Mouse (Mus musculus): ENCODE results near the gene Tfap2a. TPM values are rescaled to one million over a fixed set of nuclear protein-coding genes. Genes with fewer than 3 reads are reported as not detected.

Tfap2a gene
- polyA plus RNA-seq (2014; fragmentation: Illumina TruSeq; extraction: RNeasy Lipid Tissue Mini Kit (QIAGEN cat#74804); ENCODE audit: low read depth, low replicate concordance): 15.8 TPM

DNA sequence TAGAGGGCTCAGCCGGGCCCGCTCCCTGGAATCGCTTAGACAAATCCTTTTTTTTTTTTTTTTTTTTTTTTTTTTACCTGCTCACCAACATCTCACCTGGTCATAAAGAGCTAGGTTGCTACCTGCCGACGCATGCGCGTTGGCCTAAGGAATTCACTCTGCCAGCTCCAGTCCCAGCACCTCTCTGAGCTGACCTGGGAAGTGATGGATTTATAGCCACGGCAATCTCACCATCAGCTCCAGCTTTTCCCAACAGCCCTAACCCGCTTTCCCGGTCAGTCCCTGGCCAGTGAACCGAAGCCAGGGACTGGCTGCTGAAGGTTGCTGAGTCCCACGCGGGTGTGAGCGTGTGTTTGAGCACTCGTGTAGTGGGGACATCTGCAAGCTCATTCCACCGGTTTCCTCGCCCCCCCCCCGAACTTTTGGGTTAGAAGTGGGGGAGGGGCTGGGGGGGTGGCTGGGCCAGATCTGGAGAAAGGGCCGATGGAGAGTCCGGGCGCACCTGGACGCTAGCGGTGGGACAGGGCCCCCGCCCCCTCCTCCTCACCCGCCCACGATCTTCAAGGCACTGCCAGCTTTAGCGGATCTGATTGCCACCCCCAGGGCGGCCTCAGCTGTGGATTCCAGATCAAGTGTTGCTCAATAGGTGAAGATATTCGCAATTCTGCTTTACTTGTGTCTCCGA is at the start of gene Tfap2a:
Gene Tfap2a, minus strand, starts transcription at position 181 of the 685 bp plus-strand sequence.

Other genes with a start within 250 kb of the Tfap2a start
- gene Gcnt2, start 121.4 kb upstream of the Tfap2a start, polyA plus RNA-seq (2014; fragmentation: Illumina TruSeq; extraction: RNeasy Lipid Tissue Mini Kit (QIAGEN cat#74804); ENCODE audit: low read depth, low replicate concordance): 16.9 TPM

All from adipose tissue, adult 10 weeks (tissue).